ENCODE assay signal across 35 mouse cellular contexts in genomic region chr10:26863982-26864381, GRCm38 (mm10).
"Had no signal": no experiment of that assay in that cellular context is flagged by ENCODE, and none has a peak within 500 bp of the region (broad histone marks: within the 10 kb centered on the region; RNA-seq: fewer than 3 reads in every experiment).

No protein-coding gene starts in this region.

- H3K9me3 ChIP-seq: heart, embryonic 10.5 days; heart, embryonic 12.5 days; heart, embryonic 13.5 days; heart, embryonic 15.5 days; hindbrain, embryonic 10.5 days; hindbrain, embryonic 12.5 days; hindbrain, embryonic 13.5 days; hindbrain, embryonic 15.5 days; intestine, embryonic 15.5 days; kidney, embryonic 15.5 days had no signal

- DNase-seq: heart, postnatal 10 days; heart, postnatal 14 days; heart, postnatal 36 days; heart, postnatal 4 days; kidney, adult 11 months; kidney, adult 18-20 months; kidney, adult 2 months; kidney, adult 8-10 months; kidney, adult 9 months; kidney, postnatal 10 days; kidney, postnatal 14 days; kidney, postnatal 25 days; kidney, postnatal 36 days; kidney, postnatal 4 days; layer of hippocampus, adult 9-11 months; layer of hippocampus, postnatal 36 days had no signal

- ATAC-seq: hindbrain, embryonic 16.5 days; hindbrain, postnatal 0 days; inflammation-experienced regulatory T-cells, adult 6 months; intestine, embryonic 15.5 days; intestine, embryonic 16.5 days; intestine, postnatal 0 days had no signal

- H3K4me2 ChIP-seq: heart, embryonic 11.5 days; heart, embryonic 12.5 days; heart, embryonic 13.5 days; heart, embryonic 15.5 days; hindbrain, embryonic 12.5 days; hindbrain, embryonic 13.5 days; hindbrain, embryonic 14.5 days; hindbrain, embryonic 15.5 days; intestine, embryonic 15.5 days; kidney, embryonic 15.5 days had no signal

- H3K27ac ChIP-seq: heart, embryonic 10.5 days; heart, embryonic 13.5 days; heart, embryonic 15.5 days; hindbrain, embryonic 10.5 days; hindbrain, embryonic 12.5 days; hindbrain, embryonic 13.5 days; hindbrain, embryonic 14.5 days; hindbrain, embryonic 15.5 days; hindbrain, postnatal 0 days; intestine, embryonic 15.5 days; kidney, embryonic 15.5 days; kidney, postnatal 0 days; layer of hippocampus, adult 2 months had no signal

- H3K36me3 ChIP-seq: heart, embryonic 10.5 days; hindbrain, embryonic 10.5 days; hindbrain, embryonic 12.5 days; hindbrain, embryonic 15.5 days; intestine, embryonic 15.5 days had no signal

- H3K4me1 ChIP-seq: heart, embryonic 10.5 days; heart, embryonic 12.5 days; heart, embryonic 15.5 days; hindbrain, embryonic 10.5 days; hindbrain, embryonic 12.5 days; hindbrain, embryonic 13.5 days; hindbrain, embryonic 15.5 days; intestine, embryonic 15.5 days; kidney, embryonic 15.5 days had no signal

- H3K9ac ChIP-seq: heart, embryonic 12.5 days; heart, embryonic 13.5 days; heart, embryonic 15.5 days; hindbrain, embryonic 12.5 days; hindbrain, embryonic 13.5 days; hindbrain, embryonic 14.5 days; hindbrain, embryonic 15.5 days; intestine, embryonic 15.5 days; kidney, embryonic 15.5 days had no signal

- H3K4me3 ChIP-seq: heart, embryonic 10.5 days; heart, embryonic 12.5 days; heart, embryonic 13.5 days; heart, embryonic 15.5 days; hindbrain, embryonic 10.5 days; hindbrain, embryonic 12.5 days; hindbrain, embryonic 13.5 days; hindbrain, embryonic 15.5 days; intestine, embryonic 15.5 days; kidney, embryonic 15.5 days; layer of hippocampus, adult 2 months had no signal

- H3K27me3 ChIP-seq: heart, embryonic 12.5 days; heart, embryonic 13.5 days; heart, embryonic 15.5 days; hindbrain, embryonic 12.5 days; hindbrain, embryonic 13.5 days; hindbrain, embryonic 15.5 days; intestine, embryonic 15.5 days; kidney, embryonic 15.5 days had no signal
